Mouse (Mus musculus): ENCODE data around the gene Rela.
A peak's percentile ranks its signal among the peaks of the same experiment; 100 is the strongest.

GRCm38 (mm10) chr19:5688200-5689087 lies 51.2 kb downstream of the Rela start, which contains the start of the genes Map3k11 and Pcnx3:
- peak; percentile 54; the same call in 1 of the 2 replicates for TF ChIP-seq POLR2A (IDR thresholded peaks at IDR 0.05; ENCODE audit: low read depth, low read length)
- no peak for TF ChIP-seq CTCF (IDR thresholded peaks at IDR 0.05; ENCODE audit: borderline replicate concordance, insufficient read depth, low read length)

Measured in embryonic fibroblast, embryonic 13.5 days (primary cell).